Comparison of ENCODE assay signal across 31 mouse cellular contexts in the genomic region with DNA sequence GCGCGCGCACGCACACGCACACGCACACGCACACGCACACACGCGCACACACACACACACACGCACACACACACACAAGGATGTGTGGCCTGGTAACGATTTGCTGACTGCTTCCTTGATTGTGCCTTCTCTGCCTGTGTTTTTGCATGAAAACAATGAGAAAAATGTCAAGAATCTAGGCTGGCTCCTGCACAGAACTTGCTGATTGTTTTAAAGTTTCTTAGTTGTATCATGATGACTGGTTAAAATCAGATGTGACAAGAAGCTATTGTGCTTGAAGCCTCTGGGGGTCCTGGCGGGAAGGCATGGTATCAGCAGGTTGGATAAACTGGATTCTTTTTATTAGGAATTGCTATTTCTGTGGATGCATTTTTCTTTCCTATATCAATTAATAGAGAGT.
A peak's percentile ranks its signal among the peaks of the same experiment; 100 is the strongest.
DNase-seq lines count a peak whose midpoint lies in the region; ATAC-seq and TF ChIP-seq lines count a peak whose summit lies in the region.
"Had no signal": no experiment of that assay in that cellular context is flagged by ENCODE, and none has a peak within 500 bp of the region (broad histone marks: within the 10 kb centered on the region; RNA-seq: fewer than 3 reads in every experiment).

No protein-coding gene starts in this region.

- no peak for TF ChIP-seq POLR2A in MEL (IDR thresholded peaks at IDR 0.05; ENCODE audit: control insufficient read depth in 1 of 2, insufficient read depth in 1 of 2, low read depth in 1 of 2, low read length in 2 of 2, poor library complexity in 1 of 2)

- no peaks in the 10 kb centered on the region; the same call in 1 of the 2 replicates for H3K9me3 ChIP-seq in lung, embryonic 15.5 days
- H3K9me3 ChIP-seq in MEL (replicated peaks; ENCODE audit: insufficient read depth, low read length): no peaks in the 10 kb centered on the region
- peaks cover 7% of the 10 kb centered on the region for H3K9me3 ChIP-seq in embryonic facial prominence, embryonic 14.5 days (ENCODE audit: control insufficient read depth, low read length)
- H3K9me3 ChIP-seq: heart, embryonic 10.5 days; heart, embryonic 15.5 days; limb, embryonic 12.5 days; liver, embryonic 15.5 days had no signal

- peaks cover 32% of the 10 kb centered on the region; the same call in 1 of the 2 replicates for H3K4me1 ChIP-seq in lung, embryonic 15.5 days
- no peaks in the 10 kb centered on the region for H3K4me1 ChIP-seq in MEL (ENCODE audit: control insufficient read depth in 1 of 2, insufficient read depth in 2 of 2, low read length in 2 of 2)
- peaks cover 11% of the 10 kb centered on the region; the same call in 1 of the 2 replicates for H3K4me1 ChIP-seq in embryonic facial prominence, embryonic 14.5 days (ENCODE audit: control insufficient read depth, insufficient read depth, low read length)
- H3K4me1 ChIP-seq: liver, embryonic 15.5 days; neural tube, embryonic 15.5 days had no signal

- H3K79me2 ChIP-seq in MEL (ENCODE audit: control insufficient read depth, insufficient read depth, low read length, poor library complexity): no peaks in the 10 kb centered on the region

- H3K9ac ChIP-seq in lung, embryonic 15.5 days: no peak overlapping the region
- no peak overlapping the region for H3K9ac ChIP-seq in MEL (ENCODE audit: control insufficient read depth, low read depth, low read length, poor library complexity, severe bottlenecking)
- no peak overlapping the region for H3K9ac ChIP-seq in embryonic facial prominence, embryonic 14.5 days (ENCODE audit: low read depth, low read length)
- H3K9ac ChIP-seq: heart, embryonic 15.5 days; limb, embryonic 12.5 days; liver, embryonic 15.5 days; neural tube, embryonic 15.5 days had no signal

- no peak for TF ChIP-seq RAD21 in MEL (IDR thresholded peaks at IDR 0.05; ENCODE audit: low read depth, low read length)

- H3K27ac ChIP-seq in lung, embryonic 15.5 days: peak overlapping the region; percentile 37; the same call in 1 of the 2 replicates
- H3K27ac ChIP-seq in MEL (ENCODE audit: control insufficient read depth, low read depth, low read length): no peak overlapping the region
- no peak overlapping the region for H3K27ac ChIP-seq in embryonic facial prominence, embryonic 14.5 days (replicated peaks; ENCODE audit: low read depth, low read length)
- H3K27ac ChIP-seq: heart, embryonic 10.5 days; heart, embryonic 15.5 days; kidney, postnatal 0 days; limb, embryonic 12.5 days; liver, embryonic 15.5 days; neural tube, embryonic 15.5 days; stomach, postnatal 0 days had no signal

- WGBS in lung, embryonic 15.5 days: 80% methylated on average over 13 of the region's 13 CpGs
- WGBS in embryonic facial prominence, embryonic 14.5 days: 73% methylated on average over 13 of the region's 13 CpGs

- ATAC-seq in lung, embryonic 15.5 days (ENCODE audit: borderline replicate concordance, extremely low read depth, low FRiP score, low TSS enrichment): no peak
- ATAC-seq in embryonic facial prominence, embryonic 14.5 days (ENCODE audit: low read depth): no peak
- ATAC-seq: activated CD4-positive, CD25-positive, alpha-beta regulatory T cell, adult 4 months; forebrain, embryonic 16.5 days; intestine, embryonic 16.5 days had no signal

- no peak for TF ChIP-seq CTCF in MEL (IDR thresholded peaks at IDR 0.05 in 2 of 3, conservative IDR thresholded peaks at IDR 0.05 in 1 of 3; ENCODE audit: control insufficient read depth in 1 of 3, insufficient read depth in 1 of 3, low read depth in 2 of 3, low read length in 3 of 3, poor library complexity in 1 of 3, severe bottlenecking in 1 of 3)

- no peaks in the 10 kb centered on the region for H3K27me3 ChIP-seq in lung, embryonic 15.5 days
- no peaks in the 10 kb centered on the region for H3K27me3 ChIP-seq in MEL (ENCODE audit: control insufficient read depth in 1 of 2, insufficient read depth in 2 of 2, low read length in 2 of 2)
- H3K27me3 ChIP-seq in embryonic facial prominence, embryonic 14.5 days (replicated peaks; ENCODE audit: control insufficient read depth, insufficient read depth, low read length): no peaks in the 10 kb centered on the region
- H3K27me3 ChIP-seq: heart, embryonic 15.5 days; limb, embryonic 12.5 days; liver, embryonic 15.5 days; neural tube, embryonic 15.5 days had no signal

- peak; percentile 25 for DNase-seq in embryo, embryonic 10.5 days (ENCODE audit: low spot score)
- no peak for DNase-seq in embryo, embryonic 11 days
- DNase-seq in lung, adult 18-20 months: no peak
- peak; percentile 1 for DNase-seq in MEL (ENCODE audit: low read depth, low spot score)
- DNase-seq in embryonic facial prominence, embryonic 14.5 days (ENCODE audit: low spot score): peak; percentile 57
- no peak for DNase-seq in urinary bladder, postnatal 10 days (ENCODE audit: low spot score)
- DNase-seq in B cell, adult 2 months: no peak
- DNase-seq: adrenal gland, adult 2 months; adrenal gland, postnatal 36 days; cerebellum, adult 18-20 months; cerebellum, postnatal 10 days; gastrocnemius, postnatal 10 days; kidney, adult 8-10 months; right cerebral cortex, adult 18-20 months; thymus, adult 18-20 months; thymus, postnatal 25 days had no signal

- no peaks in the 10 kb centered on the region for H3K36me3 ChIP-seq in lung, embryonic 15.5 days
- no peaks in the 10 kb centered on the region for H3K36me3 ChIP-seq in MEL (ENCODE audit: control insufficient read depth in 1 of 2, insufficient read depth in 2 of 2, low read length in 2 of 2)
- H3K36me3 ChIP-seq in embryonic facial prominence, embryonic 14.5 days (ENCODE audit: control insufficient read depth, insufficient read depth, low read length): no peaks in the 10 kb centered on the region
- H3K36me3 ChIP-seq: G1E; heart, embryonic 10.5 days; heart, embryonic 15.5 days; limb, embryonic 12.5 days; liver, embryonic 15.5 days had no signal

- no peak overlapping the region for H3K4me2 ChIP-seq in lung, embryonic 15.5 days
- no peak overlapping the region for H3K4me2 ChIP-seq in embryonic facial prominence, embryonic 14.5 days (ENCODE audit: low read depth, low read length)
- H3K4me2 ChIP-seq: heart, embryonic 15.5 days; limb, embryonic 12.5 days; liver, embryonic 15.5 days; midbrain, embryonic 11.5 days; neural tube, embryonic 15.5 days had no signal

- no peak overlapping the region for H3K4me3 ChIP-seq in lung, embryonic 15.5 days
- H3K4me3 ChIP-seq in MEL (ENCODE audit: control insufficient read depth in 1 of 2, insufficient read depth in 1 of 2, low read depth in 2 of 2, low read length in 2 of 2): no peak overlapping the region
- H3K4me3 ChIP-seq in embryonic facial prominence, embryonic 14.5 days (ENCODE audit: low read depth, low read length): no peak overlapping the region
- H3K4me3 ChIP-seq: erythroblast, embryonic 14.5 days; heart, embryonic 10.5 days; heart, embryonic 15.5 days; limb, embryonic 12.5 days; liver, embryonic 15.5 days; myocyte; neural tube, embryonic 15.5 days had no signal

- TF ChIP-seq EP300 in MEL (IDR thresholded peaks at IDR 0.05; ENCODE audit: low read depth in 1 of 2, low read length in 2 of 2): no peak

TF ChIP-seq in MEL, 35 proteins besides CTCF, POLR2A, EP300 and RAD21:
- TF ChIP-seq ZNF384 (IDR thresholded peaks at IDR 0.05; ENCODE audit: low read depth, low read length): no peak
- no peak for TF ChIP-seq CHD2 (IDR thresholded peaks at IDR 0.05; ENCODE audit: low read length)
- no peak for TF ChIP-seq MXI1 (IDR thresholded peaks at IDR 0.05; ENCODE audit: low read depth, low read length)
- TF ChIP-seq SIN3A (IDR thresholded peaks at IDR 0.05; ENCODE audit: low read length): no peak
- no peak for TF ChIP-seq POLR2AphosphoS5 (IDR thresholded peaks at IDR 0.05; ENCODE audit: borderline replicate concordance, low read depth, low read length)
- TF ChIP-seq NRF1 (IDR thresholded peaks at IDR 0.05; ENCODE audit: insufficient read depth, low read depth, low read length, poor library complexity, severe bottlenecking): no peak

Comparison
In these comparisons a context has a peak if more than half of its experiments do, and no peak if none do; other contexts are left out.
1. DNase-seq: peak in embryo, embryonic 10.5 days (single experiment), MEL (single experiment) and embryonic facial prominence, embryonic 14.5 days (single experiment); none in embryo, embryonic 11 days (single experiment), lung, adult 18-20 months (0 of 2), urinary bladder, postnatal 10 days (single experiment) and B cell, adult 2 months (0 of 2).